Mouse (Mus musculus): ENCODE data around the gene Prl5a1. TPM values are rescaled to one million over a fixed set of nuclear protein-coding genes. Genes with fewer than 3 reads are reported as not detected.

Gene Prl5a1
- not detected in 2 replicates for polyA plus RNA-seq (2014; fragmentation: Nextera tagmentation; extraction: Ambion mirVana)

DNA sequence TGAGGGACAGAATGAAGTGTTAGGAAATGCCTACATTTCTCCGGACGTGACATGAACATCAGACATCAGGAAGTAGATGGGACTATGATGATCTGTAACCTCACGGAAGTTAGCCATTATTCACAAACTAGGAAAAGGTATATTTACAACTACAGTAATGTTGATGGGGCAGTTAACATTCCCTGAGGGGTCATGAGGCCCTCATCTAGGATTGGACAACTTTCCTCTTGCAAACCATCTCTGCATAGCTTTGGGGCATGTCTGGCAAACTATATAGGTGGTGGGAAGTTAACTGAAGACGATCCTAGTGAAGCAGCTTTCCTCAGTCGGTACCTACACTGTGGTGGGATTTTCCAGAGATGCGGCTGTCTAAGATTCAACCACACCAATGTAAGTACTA, at the start of gene Prl5a1:
Gene Prl5a1 (plus strand): TSS at position 301 of the 400 bp plus-strand sequence.
- 80% methylated on average over 6 of the region's 6 CpGs for WGBS

DNA sequence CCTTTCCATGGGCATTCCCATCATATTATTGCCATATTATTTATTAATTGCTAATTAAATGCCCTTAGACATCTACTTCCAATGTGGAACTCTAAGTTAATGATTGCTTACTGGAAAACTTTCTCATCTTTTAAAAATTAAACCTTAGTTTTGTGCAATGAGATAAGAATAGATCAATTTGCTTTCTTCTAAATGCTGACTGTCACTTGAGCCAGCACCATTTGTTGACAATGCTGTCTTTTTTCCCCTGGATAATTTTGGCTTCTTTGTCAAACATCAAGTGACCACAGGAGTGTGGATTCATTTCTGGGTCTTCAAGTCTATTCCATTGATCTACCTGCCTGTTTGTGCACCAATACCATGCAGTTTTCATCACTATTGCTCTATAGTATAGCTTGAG, 46.1 kb upstream of the Prl5a1 start:
- H3K9me3 ChIP-seq (ENCODE audit: control insufficient read depth, low read length) = no peaks in the 10 kb centered on the region

More for the DNA sequence above, at the start of gene Prl5a1:
- H3K27me3 ChIP-seq (ENCODE audit: control insufficient read depth, insufficient read depth, low read length) = no peaks in the 10 kb centered on the region
- no peaks in the 10 kb centered on the region for H3K36me3 ChIP-seq (ENCODE audit: control insufficient read depth, insufficient read depth, low read length)
- H3K9me3 ChIP-seq (ENCODE audit: control insufficient read depth, low read length) = no peaks in the 10 kb centered on the region
- H3K4me1 ChIP-seq (ENCODE audit: control insufficient read depth in 2 of 2, insufficient read depth in 2 of 2, low read length in 2 of 2) = no peaks in the 10 kb centered on the region
- H3K27ac ChIP-seq (replicated peaks in 1 of 2; ENCODE audit: control insufficient read depth in 1 of 2, insufficient read depth in 1 of 2, low read depth in 2 of 2, low read length in 2 of 2) = no peak within 1 kb of the TSS
- H3K9ac ChIP-seq (ENCODE audit: low read length) = no peak within 1 kb of the TSS
- no peak within 1 kb of the TSS for H3K4me2 ChIP-seq (ENCODE audit: low read length)
- no peak within 1 kb of the TSS for H3K4me3 ChIP-seq (ENCODE audit: control insufficient read depth in 1 of 2, insufficient read depth in 1 of 2, low read depth in 1 of 2, low read length in 2 of 2)
- no peak for ATAC-seq (ENCODE audit: insufficient number of reproducible peaks, insufficient read depth, low FRiP score, low read depth)

DNA sequence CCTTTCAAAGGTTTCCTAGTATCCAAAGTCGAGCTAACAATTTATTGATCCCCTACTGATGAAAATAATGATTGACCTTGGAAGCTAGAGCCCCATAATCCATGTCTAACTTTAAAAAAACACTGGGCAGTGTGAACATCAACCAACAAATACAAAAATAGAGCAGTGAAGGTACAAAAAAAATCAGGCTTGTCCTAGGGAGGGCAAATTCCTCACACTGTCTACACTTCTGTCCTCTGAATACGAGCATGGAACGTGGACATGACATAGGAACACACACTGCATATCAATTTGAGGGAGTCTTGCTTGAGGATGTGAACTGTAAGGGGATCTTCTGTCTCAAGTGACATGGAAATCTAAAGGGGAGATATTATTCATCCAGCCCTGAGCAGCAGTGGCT, 33.7 kb upstream of the Prl5a1 start:
- Histone ChIP-seq H3K9ac (ENCODE audit: low read length) (no peak overlapping the region), H3K4me3 (ENCODE audit: control insufficient read depth in 1 of 2, insufficient read depth in 1 of 2, low read depth in 1 of 2, low read length in 2 of 2) (no peak overlapping the region), H3K4me2 (ENCODE audit: low read length) (no peak overlapping the region), H3K27me3 (ENCODE audit: control insufficient read depth, insufficient read depth, low read length) (no peaks in the 10 kb centered on the region), H3K9me3 (ENCODE audit: control insufficient read depth, low read length) (no peaks in the 10 kb centered on the region), H3K4me1 (ENCODE audit: control insufficient read depth in 2 of 2, insufficient read depth in 2 of 2, low read length in 2 of 2) (no peaks in the 10 kb centered on the region), H3K27ac (replicated peaks in 1 of 2; ENCODE audit: control insufficient read depth in 1 of 2, insufficient read depth in 1 of 2, low read depth in 2 of 2, low read length in 2 of 2) (no peak overlapping the region), H3K36me3 (ENCODE audit: control insufficient read depth, insufficient read depth, low read length) (no peaks in the 10 kb centered on the region)
- no peak for ATAC-seq (ENCODE audit: insufficient number of reproducible peaks, insufficient read depth, low FRiP score, low read depth)
- 73% methylated on average over 3 of the region's 3 CpGs for WGBS

More for the DNA sequence above, 46.1 kb upstream of the Prl5a1 start:
- ATAC-seq (ENCODE audit: insufficient number of reproducible peaks, insufficient read depth, low FRiP score, low read depth) = no peak
- Histone ChIP-seq H3K9ac (ENCODE audit: low read length) (no peak overlapping the region), H3K36me3 (ENCODE audit: control insufficient read depth, insufficient read depth, low read length) (no peaks in the 10 kb centered on the region), H3K27me3 (ENCODE audit: control insufficient read depth, insufficient read depth, low read length) (no peaks in the 10 kb centered on the region), H3K4me2 (ENCODE audit: low read length) (no peak overlapping the region), H3K27ac (replicated peaks in 1 of 2; ENCODE audit: control insufficient read depth in 1 of 2, insufficient read depth in 1 of 2, low read depth in 2 of 2, low read length in 2 of 2) (no peak overlapping the region), H3K4me1 (ENCODE audit: control insufficient read depth in 2 of 2, insufficient read depth in 2 of 2, low read length in 2 of 2) (no peaks in the 10 kb centered on the region), H3K4me3 (ENCODE audit: control insufficient read depth in 1 of 2, insufficient read depth in 1 of 2, low read depth in 1 of 2, low read length in 2 of 2) (no peak overlapping the region)

DNA sequence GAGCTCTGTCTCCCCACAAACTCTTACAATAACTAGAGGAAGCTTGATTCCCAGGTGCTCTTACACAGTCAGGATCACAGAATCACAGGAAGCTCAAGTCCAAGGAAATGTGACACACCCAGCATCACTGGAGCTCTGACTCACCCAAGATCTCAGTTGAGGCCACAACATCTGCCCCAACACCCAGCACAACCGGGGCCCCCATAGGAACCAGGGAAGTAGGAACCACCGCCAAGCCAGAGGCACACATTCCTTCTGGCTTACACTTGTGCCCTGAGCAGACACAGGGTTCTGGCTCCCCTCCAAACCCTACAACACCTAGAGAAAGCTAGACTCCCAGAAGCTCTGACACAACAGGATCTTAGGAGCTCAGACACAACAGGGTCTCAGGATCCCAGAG, 9.5 kb upstream of the Prl5a1 start:
- Histone ChIP-seq H3K9me3 (ENCODE audit: control insufficient read depth, low read length) (no peaks in the 10 kb centered on the region), H3K9ac (ENCODE audit: low read length) (no peak overlapping the region), H3K27me3 (ENCODE audit: control insufficient read depth, insufficient read depth, low read length) (no peaks in the 10 kb centered on the region), H3K27ac (replicated peaks in 1 of 2; ENCODE audit: control insufficient read depth in 1 of 2, insufficient read depth in 1 of 2, low read depth in 2 of 2, low read length in 2 of 2) (no peak overlapping the region), H3K36me3 (ENCODE audit: control insufficient read depth, insufficient read depth, low read length) (no peaks in the 10 kb centered on the region), H3K4me3 (ENCODE audit: control insufficient read depth in 1 of 2, insufficient read depth in 1 of 2, low read depth in 1 of 2, low read length in 2 of 2) (no peak overlapping the region), H3K4me2 (ENCODE audit: low read length) (no peak overlapping the region), H3K4me1 (ENCODE audit: control insufficient read depth in 2 of 2, insufficient read depth in 2 of 2, low read length in 2 of 2) (no peaks in the 10 kb centered on the region)
- no peak for ATAC-seq (ENCODE audit: insufficient number of reproducible peaks, insufficient read depth, low FRiP score, low read depth)
- 39% methylated on average over 2 of the region's 2 CpGs for WGBS

DNA sequence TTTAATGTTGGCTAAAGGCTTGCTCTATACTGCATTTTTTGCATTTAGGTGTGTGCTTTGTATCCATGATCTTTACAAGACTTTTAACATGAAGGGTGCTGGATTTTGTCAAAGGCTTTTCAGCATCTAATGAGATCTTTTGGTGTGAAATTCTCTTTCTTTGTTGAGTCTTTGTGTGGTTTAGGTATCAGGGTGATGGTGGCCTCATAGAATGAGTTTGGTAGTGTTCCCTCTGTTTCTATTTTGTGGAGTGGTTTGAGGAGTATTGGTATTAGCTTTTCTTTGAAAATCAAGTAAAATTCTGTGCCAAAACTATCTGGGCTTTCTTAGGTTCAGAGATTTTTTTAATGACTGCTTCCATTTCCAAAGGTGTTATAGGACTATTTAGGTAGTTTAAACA, 6.5 kb upstream of the Prl5a1 start:
- Histone ChIP-seq H3K27ac (replicated peaks in 1 of 2; ENCODE audit: control insufficient read depth in 1 of 2, insufficient read depth in 1 of 2, low read depth in 2 of 2, low read length in 2 of 2) (no peak overlapping the region), H3K9ac (ENCODE audit: low read length) (no peak overlapping the region), H3K4me1 (ENCODE audit: control insufficient read depth in 2 of 2, insufficient read depth in 2 of 2, low read length in 2 of 2) (no peaks in the 10 kb centered on the region), H3K36me3 (ENCODE audit: control insufficient read depth, insufficient read depth, low read length) (no peaks in the 10 kb centered on the region), H3K4me3 (ENCODE audit: control insufficient read depth in 1 of 2, insufficient read depth in 1 of 2, low read depth in 1 of 2, low read length in 2 of 2) (no peak overlapping the region), H3K27me3 (ENCODE audit: control insufficient read depth, insufficient read depth, low read length) (no peaks in the 10 kb centered on the region), H3K4me2 (ENCODE audit: low read length) (no peak overlapping the region), H3K9me3 (ENCODE audit: control insufficient read depth, low read length) (no peaks in the 10 kb centered on the region)
- no peak for ATAC-seq (ENCODE audit: insufficient number of reproducible peaks, insufficient read depth, low FRiP score, low read depth)

Other genes with a start within 250 kb of the Prl5a1 start
- gene Prl4a1, start 126.3 kb upstream of the Prl5a1 start, polyA plus RNA-seq (2014; fragmentation: Nextera tagmentation; extraction: Ambion mirVana) = not detected in 2 replicates
- 1.1 and 4.3 TPM in 2 replicates for gene Gm11361, start 115.0 kb downstream of the Prl5a1 start, polyA plus RNA-seq (2014; fragmentation: Nextera tagmentation; extraction: Ambion mirVana)

All from heart, embryonic 14.5 days (tissue).